Mouse (Mus musculus) midbrain, embryonic 15.5 days (tissue): ENCODE results near the gene Gm37240. TPM values are rescaled to one million over a fixed set of nuclear protein-coding genes. Genes with fewer than 3 reads are reported as not detected.
A peak's percentile ranks its signal among the peaks of the same experiment; 100 is the strongest.

ENCODE experiments used
- ATAC-seq: fragments of 200-750 bp; cut with Nextera tagmentation; replicated peaks from 2 replicates; pipeline ENCODE4 v1.8.0; 2017; ENCODE audit warnings: moderate TSS enrichment
- H3K27ac ChIP-seq: fragments of 300-500 bp; sonication (generic); 2 replicates; pipeline ENCODE4 v1.5.1; 2015; ENCODE audit warnings: mild to moderate bottlenecking, inconsistent platforms
- H3K27me3 ChIP-seq: fragments of 300-500 bp; sonication (generic); replicated peaks from 2 replicates; pipeline ENCODE4 v1.6.1; 2015; ENCODE audit warnings: inconsistent platforms
- H3K36me3 ChIP-seq: fragments of 300-500 bp; sonication (generic); replicated peaks from 2 replicates; pipeline ENCODE4 v1.6.1; 2015; ENCODE audit warnings: inconsistent platforms
- H3K4me1 ChIP-seq: fragments of 300-500 bp; sonication (generic); 2 replicates; pipeline ENCODE4 v1.6.1; 2015; ENCODE audit warnings: inconsistent platforms
- H3K4me2 ChIP-seq: fragments of 300-500 bp; sonication (generic); 2 replicates; pipeline ENCODE4 v1.6.1; 2015; ENCODE audit warnings: inconsistent platforms, mild to moderate bottlenecking, moderate library complexity
- H3K4me3 ChIP-seq: fragments of 300-500 bp; sonication (generic); 2 replicates; pipeline ENCODE4 v1.5.1; 2015; ENCODE audit warnings: mild to moderate bottlenecking, inconsistent platforms
- H3K9ac ChIP-seq: fragments of 300-500 bp; sonication (generic); 2 replicates; pipeline ENCODE4 v1.6.1; 2015; ENCODE audit warnings: mild to moderate bottlenecking, inconsistent platforms
- H3K9me3 ChIP-seq: fragments of 300-500 bp; sonication (generic); 2 replicates; pipeline ENCODE4 v1.6.1; 2016; ENCODE audit warnings: inconsistent platforms
- WGBS: fragments of 180-500 bp; shearing (Covaris S2); methylation state at CpG from one replicate; pipeline ENCODE4 v1.1.7; 2015; ENCODE audit warnings: mixed read lengths; 5-methylcytosine and 5-hydroxymethylcytosine counted together
- polyA plus RNA-seq: library from polyadenylated mRNA; unstranded; fragments of >200 nt; fragmentation: Nextera tagmentation; extraction: Ambion mirVana; gene quantifications from 2 replicates; pipeline ENCODE4 v1.2.1, GENCODE M21; 2015

Gm37240 gene
- polyA plus RNA-seq, 1 experiment from 2014 or later = 0.40 TPM

DNA sequence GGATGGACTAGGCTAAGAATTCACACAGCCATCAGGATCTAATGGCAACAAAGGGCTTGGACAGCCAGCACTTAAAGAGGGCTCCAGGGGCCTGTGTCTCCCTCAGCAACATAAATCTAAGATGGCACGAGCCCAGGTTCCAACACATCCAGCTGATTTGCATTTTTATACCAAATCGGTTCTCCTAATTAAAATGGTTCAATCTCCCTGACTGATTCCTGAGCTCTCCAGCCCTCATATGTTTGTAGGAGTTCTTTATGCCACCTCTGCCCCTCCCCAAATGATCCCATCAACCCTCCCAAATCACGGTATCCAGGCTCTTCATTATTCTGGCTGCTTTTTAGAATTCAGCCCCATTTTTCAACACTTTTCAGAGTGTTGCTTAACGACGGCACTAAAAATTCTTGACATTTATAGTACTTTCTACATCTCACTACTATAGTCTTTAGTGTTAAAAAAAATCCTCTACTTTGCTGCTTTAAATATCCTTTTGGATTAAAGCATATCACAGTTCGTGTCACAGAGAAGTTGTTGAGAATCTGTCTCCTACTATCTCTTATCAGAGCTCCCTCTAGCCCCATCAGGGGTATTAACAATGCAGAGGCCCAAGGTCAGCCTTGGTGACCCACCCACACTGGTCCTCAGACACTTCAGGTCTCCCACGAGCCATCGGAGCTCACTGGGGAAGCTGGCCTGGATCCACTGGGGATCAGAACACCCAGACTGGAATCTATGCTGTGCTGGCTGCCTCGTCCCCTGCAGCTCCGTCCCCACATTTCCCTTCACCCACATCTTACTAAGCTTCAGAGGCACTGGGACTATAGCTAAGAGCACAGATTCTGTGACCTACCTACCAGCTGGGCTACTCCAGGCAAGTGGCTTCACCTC is 225.1 kb downstream of the Gm37240 start:
- Histone ChIP-seq H3K9ac (no peak overlapping the region), H3K27ac (no peak overlapping the region), H3K4me1 (no peaks in the 10 kb centered on the region), H3K27me3 (no peaks in the 10 kb centered on the region), H3K36me3 (no peaks in the 10 kb centered on the region), H3K4me2 (no peak overlapping the region), H3K9me3 (no peaks in the 10 kb centered on the region), H3K4me3 (no peak overlapping the region)
- no peak for ATAC-seq
- 72% methylated on average over 10 of the region's 10 CpGs for WGBS

DNA sequence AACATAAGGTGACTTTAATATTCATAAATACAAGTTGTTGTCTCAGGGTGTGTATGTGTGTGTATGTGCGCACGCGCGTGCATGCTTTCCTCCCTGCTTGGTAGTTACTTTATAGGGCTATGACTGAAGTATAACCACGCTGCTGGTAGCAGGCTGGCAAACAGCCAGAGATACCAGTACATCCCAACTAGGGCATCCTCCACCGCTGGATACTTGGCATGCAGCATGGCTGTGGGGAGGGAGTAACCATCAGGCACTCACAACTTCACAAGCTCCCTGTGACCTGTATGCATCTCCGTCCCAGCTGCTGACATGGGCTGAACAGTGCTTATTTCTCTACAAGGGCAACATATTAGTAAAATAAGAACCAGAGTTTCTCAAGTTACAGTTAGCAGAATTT is 227.6 kb downstream of the Gm37240 start:
- WGBS = 93% methylated on average over 7 of the region's 7 CpGs

DNA sequence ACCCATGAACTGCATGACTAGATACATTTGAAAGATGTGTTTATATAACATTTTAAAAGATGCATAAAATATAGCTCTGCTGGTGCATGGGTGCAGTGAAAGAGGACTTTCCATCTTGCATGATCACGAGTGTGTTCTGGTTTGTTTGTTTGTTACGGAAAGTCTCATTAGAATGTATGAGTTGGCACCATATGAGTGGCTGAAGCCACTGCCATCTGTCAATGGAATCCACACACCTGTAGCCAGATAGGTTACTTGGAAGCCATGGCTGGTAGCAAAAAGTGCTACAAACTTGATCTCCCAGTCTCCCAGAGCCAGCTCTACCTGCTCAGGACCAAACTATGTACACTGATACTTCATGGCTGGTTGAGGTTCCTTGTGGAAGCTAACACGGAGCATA is 231.8 kb downstream of the Gm37240 start:
- no peaks in the 10 kb centered on the region for H3K9me3 ChIP-seq
- H3K27ac ChIP-seq = no peak overlapping the region
- no peak overlapping the region for H3K9ac ChIP-seq
- ATAC-seq = no peak
- no peaks in the 10 kb centered on the region for H3K27me3 ChIP-seq
- H3K4me2 ChIP-seq = no peak overlapping the region
- WGBS = 95% methylated on average over 3 of the region's 3 CpGs
- no peak overlapping the region for H3K4me3 ChIP-seq
- peaks cover 7% of the 10 kb centered on the region for H3K4me1 ChIP-seq
- H3K36me3 ChIP-seq = no peaks in the 10 kb centered on the region

More for the DNA sequence above, 227.6 kb downstream of the Gm37240 start:
- Histone ChIP-seq H3K4me3 (no peak overlapping the region), H3K27ac (no peak overlapping the region), H3K36me3 (no peaks in the 10 kb centered on the region), H3K4me1 (no peaks in the 10 kb centered on the region), H3K9ac (no peak overlapping the region), H3K9me3 (no peaks in the 10 kb centered on the region), H3K27me3 (no peaks in the 10 kb centered on the region), H3K4me2 (no peak overlapping the region)
- no peak for ATAC-seq

DNA sequence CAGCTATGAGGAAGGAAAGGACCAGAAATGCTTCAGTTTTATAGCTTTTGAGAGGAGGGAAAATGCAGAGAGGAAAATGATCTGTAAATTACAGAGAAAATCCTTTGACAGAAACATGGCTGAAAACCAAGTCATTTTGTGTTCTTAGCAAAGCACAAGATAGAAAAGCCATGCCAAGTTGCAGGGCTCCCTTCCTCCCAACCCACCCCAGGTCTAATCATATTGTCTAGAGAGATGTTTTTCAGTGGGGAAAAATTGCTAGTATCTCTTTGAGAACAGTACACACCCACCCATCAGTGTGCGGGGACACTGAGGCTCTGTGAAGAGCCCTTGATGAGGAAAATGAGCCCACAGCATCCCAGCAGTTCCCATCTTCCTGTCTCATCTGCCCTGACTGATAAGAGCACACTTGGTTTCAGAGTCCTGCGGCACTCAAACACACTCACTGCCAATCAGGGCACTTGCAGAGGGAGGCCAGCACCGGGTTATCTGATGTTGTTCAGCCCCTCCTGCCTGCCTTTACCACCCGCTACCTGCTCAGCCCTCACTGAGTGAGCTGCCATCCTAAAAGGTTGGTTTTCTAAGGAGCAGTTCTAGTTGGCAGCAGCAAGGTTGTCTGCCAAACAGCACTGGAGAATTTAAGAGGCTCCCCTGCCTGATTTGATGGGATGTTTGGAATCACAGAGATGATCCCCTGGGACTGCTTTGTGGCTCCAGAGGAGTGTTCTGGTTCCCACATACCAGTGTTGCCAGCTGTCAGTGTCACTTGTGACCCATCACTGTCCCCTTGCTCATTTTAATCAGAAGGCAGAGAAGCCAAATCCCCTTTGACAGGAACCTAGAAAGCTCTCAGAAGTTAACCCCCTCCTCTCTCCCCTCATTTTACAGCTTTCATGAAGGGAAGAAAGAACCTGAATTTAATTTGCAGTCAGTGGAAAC is 234.3 kb downstream of the Gm37240 start:
- no peak overlapping the region for H3K4me2 ChIP-seq
- H3K36me3 ChIP-seq = no peaks in the 10 kb centered on the region
- H3K4me3 ChIP-seq = no peak overlapping the region
- peaks cover 7% of the 10 kb centered on the region for H3K4me1 ChIP-seq
- no peaks in the 10 kb centered on the region for H3K9me3 ChIP-seq
- H3K9ac ChIP-seq = no peak overlapping the region
- 70% methylated on average over 4 of the region's 4 CpGs for WGBS
- ATAC-seq = peak; percentile 62
- H3K27me3 ChIP-seq = no peaks in the 10 kb centered on the region
- H3K27ac ChIP-seq = 0 out of 2 replicates have a peak overlapping the region, but pooled peaks have one; percentile 18

DNA sequence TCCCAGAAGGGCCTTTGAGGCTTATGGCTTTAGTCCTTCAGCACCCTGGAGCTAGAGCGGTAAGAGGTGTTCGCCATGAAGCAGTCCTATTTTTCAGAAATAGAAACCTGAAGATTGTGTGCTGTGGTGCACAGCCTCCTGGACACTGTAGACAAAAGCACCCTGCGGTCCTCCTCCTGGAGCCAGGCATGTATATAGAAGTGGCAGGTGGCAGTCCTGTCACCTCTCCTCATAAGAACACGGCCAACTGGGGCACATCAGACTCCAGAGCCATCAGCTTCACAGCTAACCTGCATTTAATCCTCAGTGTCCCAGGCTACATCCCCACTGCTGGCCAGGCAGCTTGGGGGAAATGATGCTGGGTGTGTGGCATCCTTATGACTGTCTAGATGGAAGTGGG is 238.1 kb downstream of the Gm37240 start:
- Histone ChIP-seq H3K9me3 (no peaks in the 10 kb centered on the region), H3K27me3 (no peaks in the 10 kb centered on the region), H3K4me1 (peaks cover 12% of the 10 kb centered on the region), H3K4me3 (no peak overlapping the region), H3K36me3 (no peaks in the 10 kb centered on the region), H3K9ac (no peak overlapping the region), H3K4me2 (no peak overlapping the region), H3K27ac (no peak overlapping the region)
- 90% methylated on average over 4 of the region's 4 CpGs for WGBS
- ATAC-seq = no peak

DNA sequence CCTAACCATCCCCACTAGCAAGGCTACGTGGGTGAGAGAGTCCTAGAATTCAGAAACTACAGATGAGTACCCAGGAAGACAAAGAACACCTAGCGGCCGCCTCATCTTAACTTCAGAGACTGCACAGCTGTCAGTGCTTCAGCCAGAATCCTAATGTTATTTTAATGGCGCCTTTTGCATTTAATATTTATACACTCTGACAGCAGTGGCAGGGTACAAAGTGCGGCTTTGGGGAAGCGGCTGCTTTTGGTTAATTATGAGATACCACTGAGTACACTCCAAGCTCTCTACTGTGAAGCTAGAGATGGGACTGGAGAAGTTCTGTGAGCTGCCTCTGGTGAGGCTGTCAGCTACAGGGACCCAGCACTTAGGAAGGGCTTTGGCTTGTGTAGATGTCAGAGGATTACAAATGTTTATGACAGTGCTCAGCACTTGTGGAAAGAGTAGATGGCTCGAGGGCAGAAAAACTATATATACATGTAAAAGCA is 241.8 kb downstream of the Gm37240 start:
- Histone ChIP-seq H3K4me3 (no peak overlapping the region), H3K27ac (peak overlapping the region; percentile 60), H3K9ac (no peak overlapping the region), H3K4me2 (no peak overlapping the region), H3K4me1 (peaks cover 5% of the 10 kb centered on the region; the same call in 1 of the 2 replicates), H3K36me3 (no peaks in the 10 kb centered on the region), H3K9me3 (no peaks in the 10 kb centered on the region), H3K27me3 (no peaks in the 10 kb centered on the region)
- ATAC-seq = peak; percentile 78
- WGBS = 69% methylated on average over 7 of the region's 7 CpGs

DNA sequence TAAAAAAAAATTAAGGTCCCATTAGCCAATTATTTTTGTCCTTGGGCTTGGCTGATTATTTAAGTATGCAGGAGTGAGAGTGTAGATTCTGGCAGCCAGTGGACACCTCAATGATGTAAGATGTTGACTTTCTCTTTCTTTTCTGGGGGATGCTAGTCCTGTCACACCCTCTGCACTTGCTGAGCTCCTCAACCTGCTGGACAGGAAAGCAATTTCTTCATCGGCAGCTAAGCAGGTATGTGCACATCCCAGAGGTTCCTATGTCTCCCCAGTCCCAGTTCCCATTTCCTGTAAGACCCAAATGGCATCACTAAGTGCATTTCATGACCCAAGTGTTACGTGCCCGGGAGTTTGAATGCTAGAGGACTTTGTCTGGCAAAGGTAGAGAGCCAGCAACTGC is 242.5 kb downstream of the Gm37240 start:
- Histone ChIP-seq H3K36me3 (no peaks in the 10 kb centered on the region), H3K4me1 (peaks cover 5% of the 10 kb centered on the region; the same call in 1 of the 2 replicates), H3K27me3 (no peaks in the 10 kb centered on the region), H3K9ac (no peak overlapping the region), H3K27ac (peak overlapping the region; percentile 60), H3K9me3 (no peaks in the 10 kb centered on the region), H3K4me2 (no peak overlapping the region), H3K4me3 (no peak overlapping the region)
- ATAC-seq = no peak
- WGBS = 90% methylated on average over 3 of the region's 3 CpGs

DNA sequence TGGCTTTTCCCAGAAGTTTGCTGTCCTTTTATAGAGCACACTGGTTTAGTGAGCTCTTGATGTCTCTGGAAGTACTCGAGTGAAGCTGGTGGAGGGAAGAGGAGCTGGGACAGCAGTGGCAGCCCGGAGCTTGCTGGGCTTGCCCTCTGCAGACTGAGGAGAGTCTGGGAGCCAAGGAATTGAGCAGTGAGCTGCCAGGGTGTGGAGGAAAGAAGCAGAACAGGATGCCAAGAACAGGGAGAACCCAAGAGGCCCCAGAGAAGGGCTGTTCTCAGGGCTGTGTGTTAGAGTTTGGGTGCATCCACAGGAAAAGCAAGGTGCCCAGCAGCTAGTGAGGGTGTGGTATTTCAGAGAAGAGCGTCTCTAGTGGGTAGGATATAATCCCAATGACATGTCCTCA is 245.6 kb downstream of the Gm37240 start:
- Histone ChIP-seq H3K27me3 (no peaks in the 10 kb centered on the region), H3K4me2 (no peak overlapping the region), H3K4me3 (no peak overlapping the region), H3K36me3 (no peaks in the 10 kb centered on the region), H3K4me1 (peaks cover 5% of the 10 kb centered on the region; the same call in 1 of the 2 replicates), H3K9ac (no peak overlapping the region), H3K27ac (no peak overlapping the region), H3K9me3 (no peaks in the 10 kb centered on the region)
- no peak for ATAC-seq
- WGBS = 80% methylated on average over 3 of the region's 3 CpGs

DNA sequence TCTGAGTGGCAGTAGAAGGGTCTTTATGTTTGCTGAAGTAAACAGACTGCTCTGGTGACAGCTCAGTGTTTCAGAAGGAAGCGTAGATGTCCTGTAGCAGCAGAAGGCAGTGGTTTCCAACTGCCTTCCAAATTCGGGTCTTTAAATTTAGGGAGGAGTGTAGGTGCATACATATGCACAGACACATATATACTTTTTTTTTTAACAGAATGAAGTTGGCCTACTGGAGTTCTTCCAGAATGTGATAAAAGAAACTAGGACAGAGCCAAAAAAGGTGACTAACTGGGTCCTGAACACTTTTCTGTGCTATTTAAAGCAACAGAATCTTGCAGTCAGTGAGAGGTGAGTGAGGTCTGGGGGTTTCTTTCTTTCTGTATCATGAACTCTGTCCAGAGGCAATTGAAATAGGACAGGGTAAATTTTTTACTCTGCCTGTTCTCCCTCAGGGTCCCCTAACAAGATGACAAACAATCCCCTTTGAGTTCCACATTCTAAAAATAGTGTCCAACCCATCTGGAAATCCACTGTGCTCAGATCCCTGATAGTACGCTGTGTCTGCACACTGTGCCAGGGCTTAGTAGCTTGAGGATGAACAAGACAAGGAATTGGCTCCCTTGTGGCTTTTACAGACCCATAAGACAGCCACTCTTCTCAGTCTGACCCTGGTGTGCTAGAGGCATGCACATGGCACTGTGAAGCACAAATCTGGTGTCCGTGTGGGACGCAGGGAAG is 250.4 kb downstream of the Gm37240 start:
- no peaks in the 10 kb centered on the region for H3K9me3 ChIP-seq
- WGBS = 89% methylated on average over 5 of the region's 5 CpGs
- no peaks in the 10 kb centered on the region for H3K27me3 ChIP-seq
- H3K27ac ChIP-seq = no peak overlapping the region
- no peak overlapping the region for H3K4me3 ChIP-seq
- no peaks in the 10 kb centered on the region for H3K4me1 ChIP-seq
- no peak overlapping the region for H3K4me2 ChIP-seq
- H3K9ac ChIP-seq = no peak overlapping the region
- no peak for ATAC-seq
- no peaks in the 10 kb centered on the region for H3K36me3 ChIP-seq

DNA sequence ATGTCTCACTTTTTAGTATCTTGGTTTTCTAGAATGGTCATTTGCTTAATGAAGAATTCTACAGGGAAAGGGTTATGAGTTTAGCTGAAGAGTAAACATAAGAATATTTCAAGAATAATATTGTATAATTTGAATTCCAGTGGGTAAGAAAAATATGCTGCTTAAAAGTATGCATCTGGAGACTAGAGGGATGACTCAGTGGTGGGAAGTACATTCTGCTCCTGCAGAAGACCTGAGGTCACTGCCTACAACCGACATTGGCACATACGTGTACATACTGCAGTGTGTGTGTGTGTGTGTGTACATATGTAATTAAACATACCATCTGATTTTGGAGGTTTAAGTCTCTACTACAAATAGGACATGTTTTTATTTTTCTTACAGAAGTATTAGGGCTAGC is 251.7 kb downstream of the Gm37240 start:
- Histone ChIP-seq H3K9me3 (no peaks in the 10 kb centered on the region), H3K9ac (no peak overlapping the region), H3K4me2 (no peak overlapping the region), H3K36me3 (no peaks in the 10 kb centered on the region), H3K27ac (no peak overlapping the region), H3K27me3 (no peaks in the 10 kb centered on the region), H3K4me1 (no peaks in the 10 kb centered on the region), H3K4me3 (no peak overlapping the region)
- no peak for ATAC-seq
- 97% methylated on average over 2 of the region's 2 CpGs for WGBS

DNA sequence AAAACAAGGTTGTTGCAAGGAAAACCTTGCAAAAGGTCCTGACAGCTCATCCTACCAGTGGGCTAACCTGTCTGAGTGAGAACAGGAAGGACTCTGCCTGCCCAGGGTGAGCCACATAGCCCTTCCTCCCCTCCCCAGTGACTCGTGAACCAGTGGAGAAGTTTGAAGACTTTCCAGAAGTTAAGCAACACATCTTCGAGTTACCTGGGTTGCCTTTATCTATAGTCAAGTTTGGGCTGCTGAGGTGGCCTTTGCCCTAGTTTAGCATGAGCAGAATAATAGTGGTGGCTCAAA is 252.2 kb downstream of the Gm37240 start:
- Histone ChIP-seq H3K27me3 (no peaks in the 10 kb centered on the region), H3K4me2 (no peak overlapping the region), H3K27ac (no peak overlapping the region), H3K4me1 (no peaks in the 10 kb centered on the region), H3K9me3 (no peaks in the 10 kb centered on the region), H3K4me3 (no peak overlapping the region), H3K9ac (no peak overlapping the region), H3K36me3 (no peaks in the 10 kb centered on the region)
- no peak for ATAC-seq
- 87% methylated on average over 2 of the region's 2 CpGs for WGBS
